Mouse (Mus musculus): ENCODE measurements around the gene Pate1. TPM values are rescaled to one million over a fixed set of nuclear protein-coding genes. Genes with fewer than 3 reads are reported as not detected.

The Pate1 gene
- total RNA-seq (2014; rRNA removed) (not detected in 2 replicates), polyA plus RNA-seq (2015; fragmentation: Nextera tagmentation; extraction: Ambion mirVana) (not detected in 2 replicates)

- DNase-seq (no peak), ATAC-seq (no peak)
- Histone ChIP-seq H3K4me3 (ENCODE audit: low read depth, low read length) (no peak within 1 kb of the TSS), H3K9ac (no peak within 1 kb of the TSS), H3K9me3 (ENCODE audit: low read length) (no peaks in the 10 kb centered on the region), H3K4me2 (ENCODE audit: low read depth) (no peak within 1 kb of the TSS), H3K27ac (ENCODE audit: low read depth, low read length) (no peak within 1 kb of the TSS), H3K27me3 (ENCODE audit: insufficient read depth, low read length) (no peaks in the 10 kb centered on the region), H3K4me1 (ENCODE audit: insufficient read depth) (no peaks in the 10 kb centered on the region), H3K36me3 (ENCODE audit: insufficient read depth) (no peaks in the 10 kb centered on the region)
- 58% methylated on average over 1 of the region's 1 CpGs for WGBS
- no peak for TF ChIP-seq CTCF (IDR thresholded peaks at IDR 0.05; ENCODE audit: low read depth)
Measured at GRCm38 (mm10) chr9:35687013-35687412, at the start of gene Pate1. Gene Pate1, minus strand, starts transcription at chr9:35687390.

GRCm38 (mm10) chr9:35707265-35707664 lies 20.1 kb upstream of the Pate1 start:
- TF ChIP-seq CTCF (IDR thresholded peaks at IDR 0.05; ENCODE audit: low read depth), result peak; percentile 17; the same call in 1 of the 2 replicates
- Histone ChIP-seq H3K4me2 (ENCODE audit: low read depth) (no peak overlapping the region), H3K27ac (ENCODE audit: low read depth, low read length) (no peak overlapping the region), H3K4me1 (ENCODE audit: insufficient read depth) (no peaks in the 10 kb centered on the region), H3K27me3 (ENCODE audit: insufficient read depth, low read length) (no peaks in the 10 kb centered on the region), H3K36me3 (ENCODE audit: insufficient read depth) (no peaks in the 10 kb centered on the region), H3K9me3 (ENCODE audit: low read length) (no peaks in the 10 kb centered on the region), H3K9ac (no peak overlapping the region), H3K4me3 (ENCODE audit: low read depth, low read length) (no peak overlapping the region)
- DNase-seq, result no peak
- no peak for ATAC-seq

GRCm38 (mm10) chr9:35691924-35692323 lies 4.7 kb upstream of the Pate1 start:
- no peak for ATAC-seq
- DNase-seq, result no peak

GRCm38 (mm10) chr9:35673557-35673956 lies 13.6 kb downstream of the Pate1 start:
- no peak for DNase-seq
- no peaks in the 10 kb centered on the region for H3K27me3 ChIP-seq (ENCODE audit: insufficient read depth, low read length)
- no peak for TF ChIP-seq CTCF (IDR thresholded peaks at IDR 0.05; ENCODE audit: low read depth)
- no peak for ATAC-seq
- no peak overlapping the region for H3K4me3 ChIP-seq (ENCODE audit: low read depth, low read length)
- no peak overlapping the region for H3K9ac ChIP-seq
- WGBS, result 87% methylated on average over 2 of the region's 2 CpGs
- H3K4me1 ChIP-seq (ENCODE audit: insufficient read depth), result no peaks in the 10 kb centered on the region
- no peak overlapping the region for H3K4me2 ChIP-seq (ENCODE audit: low read depth)
- H3K9me3 ChIP-seq (ENCODE audit: low read length), result no peaks in the 10 kb centered on the region
- no peak overlapping the region for H3K27ac ChIP-seq (ENCODE audit: low read depth, low read length)
- H3K36me3 ChIP-seq (ENCODE audit: insufficient read depth), result no peaks in the 10 kb centered on the region

More at GRCm38 (mm10) chr9:35691924-35692323, 4.7 kb upstream of the Pate1 start:
- H3K4me2 ChIP-seq (ENCODE audit: low read depth), result no peak overlapping the region
- no peak overlapping the region for H3K4me3 ChIP-seq (ENCODE audit: low read depth, low read length)
- no peaks in the 10 kb centered on the region for H3K36me3 ChIP-seq (ENCODE audit: insufficient read depth)
- no peaks in the 10 kb centered on the region for H3K4me1 ChIP-seq (ENCODE audit: insufficient read depth)
- 0 out of 2 replicates have a peak, but pooled peaks cover 4% of the 10 kb centered on the region for H3K9me3 ChIP-seq (ENCODE audit: low read length)
- no peak overlapping the region for H3K27ac ChIP-seq (ENCODE audit: low read depth, low read length)
- H3K9ac ChIP-seq, result no peak overlapping the region
- TF ChIP-seq CTCF (IDR thresholded peaks at IDR 0.05; ENCODE audit: low read depth), result no peak
- no peaks in the 10 kb centered on the region for H3K27me3 ChIP-seq (ENCODE audit: insufficient read depth, low read length)

- no peak for TF ChIP-seq CTCF (IDR thresholded peaks at IDR 0.05; ENCODE audit: low read depth)
- WGBS, result 84% methylated on average over 1 of the region's 1 CpGs
- no peak for ATAC-seq
Measured at GRCm38 (mm10) chr9:35648102-35648501, 39.1 kb downstream of the Pate1 start, which contains the start of gene Pate3. Gene Pate3, minus strand, starts transcription at chr9:35648202.

More at GRCm38 (mm10) chr9:35648102-35648501, 39.1 kb downstream of the Pate1 start, which contains the start of gene Pate3:
- Histone ChIP-seq H3K36me3 (ENCODE audit: insufficient read depth) (no peaks in the 10 kb centered on the region), H3K4me2 (ENCODE audit: low read depth) (no peak within 1 kb of the TSS), H3K27me3 (ENCODE audit: insufficient read depth, low read length) (no peaks in the 10 kb centered on the region), H3K4me3 (ENCODE audit: low read depth, low read length) (no peak within 1 kb of the TSS), H3K27ac (ENCODE audit: low read depth, low read length) (no peak within 1 kb of the TSS), H3K9me3 (ENCODE audit: low read length) (no peaks in the 10 kb centered on the region), H3K9ac (no peak within 1 kb of the TSS), H3K4me1 (ENCODE audit: insufficient read depth) (no peaks in the 10 kb centered on the region)
- DNase-seq, result no peak

Other genes with a start within 250 kb of the Pate1 start
- gene Gm1113, start 169.1 kb downstream of the Pate1 start, total RNA-seq (2014; rRNA removed), result not detected in 2 replicates
- gene Gm1113, start 169.1 kb downstream of the Pate1 start, polyA plus RNA-seq (2015; fragmentation: Nextera tagmentation; extraction: Ambion mirVana), result not detected in 2 replicates
- 22.2 and 23.5 TPM in 2 replicates for gene Ddx25, start 128.9 kb downstream of the Pate1 start, total RNA-seq (2014; rRNA removed)
- gene Ddx25, start 128.9 kb downstream of the Pate1 start, polyA plus RNA-seq (2015; fragmentation: Nextera tagmentation; extraction: Ambion mirVana), result 23.6 and 25.6 TPM in 2 replicates
- 18.8 and 19.2 TPM in 2 replicates for gene Pus3, start 128.8 kb downstream of the Pate1 start, total RNA-seq (2014; rRNA removed)
- 13.9 and 15.2 TPM in 2 replicates for gene Pus3, start 128.8 kb downstream of the Pate1 start, polyA plus RNA-seq (2015; fragmentation: Nextera tagmentation; extraction: Ambion mirVana)
- gene Pate2, start 117.1 kb downstream of the Pate1 start, total RNA-seq (2014; rRNA removed), result 0.62 and 2.6 TPM in 2 replicates
- 0.67 and 0.90 TPM in 2 replicates for gene Pate2, start 117.1 kb downstream of the Pate1 start, polyA plus RNA-seq (2015; fragmentation: Nextera tagmentation; extraction: Ambion mirVana)
- gene Hyls1, start 117.0 kb downstream of the Pate1 start, total RNA-seq (2014; rRNA removed), result 15.8 and 16.6 TPM in 2 replicates
- 13.6 and 14.8 TPM in 2 replicates for gene Hyls1, start 117.0 kb downstream of the Pate1 start, polyA plus RNA-seq (2015; fragmentation: Nextera tagmentation; extraction: Ambion mirVana)
- not detected in 2 replicates for gene Pate4, start 75.4 kb downstream of the Pate1 start, total RNA-seq (2014; rRNA removed)
- gene Pate4, start 75.4 kb downstream of the Pate1 start, polyA plus RNA-seq (2015; fragmentation: Nextera tagmentation; extraction: Ambion mirVana), result not detected in 2 replicates
- gene Pate3, start 39.2 kb downstream of the Pate1 start, total RNA-seq (2014; rRNA removed), result not detected in 2 replicates
- not detected in 2 replicates for gene Pate3, start 39.2 kb downstream of the Pate1 start, polyA plus RNA-seq (2015; fragmentation: Nextera tagmentation; extraction: Ambion mirVana)
- not detected in 2 replicates for gene Gm17677, start 53.7 kb upstream of the Pate1 start, total RNA-seq (2014; rRNA removed)
- not detected in 2 replicates for gene Gm17677, start 53.7 kb upstream of the Pate1 start, polyA plus RNA-seq (2015; fragmentation: Nextera tagmentation; extraction: Ambion mirVana)
- gene Gm17727, start 90.7 kb upstream of the Pate1 start, total RNA-seq (2014; rRNA removed), result not detected in 2 replicates
- gene Gm17727, start 90.7 kb upstream of the Pate1 start, polyA plus RNA-seq (2015; fragmentation: Nextera tagmentation; extraction: Ambion mirVana), result not detected in 2 replicates
- gene Gm27235, start 102.7 kb upstream of the Pate1 start, total RNA-seq (2014; rRNA removed), result not detected in 2 replicates
- gene Gm27235, start 102.7 kb upstream of the Pate1 start, polyA plus RNA-seq (2015; fragmentation: Nextera tagmentation; extraction: Ambion mirVana), result not detected in 2 replicates
- gene D730048I06Rik, start 102.7 kb upstream of the Pate1 start, total RNA-seq (2014; rRNA removed), result not detected in 2 replicates
- not detected in 2 replicates for gene D730048I06Rik, start 102.7 kb upstream of the Pate1 start, polyA plus RNA-seq (2015; fragmentation: Nextera tagmentation; extraction: Ambion mirVana)
- gene 9230110F15Rik, start 156.8 kb upstream of the Pate1 start, total RNA-seq (2014; rRNA removed), result not detected in 2 replicates
- gene 9230110F15Rik, start 156.8 kb upstream of the Pate1 start, polyA plus RNA-seq (2015; fragmentation: Nextera tagmentation; extraction: Ambion mirVana), result not detected in 2 replicates
- gene 9230113P08Rik, start 221.0 kb upstream of the Pate1 start, total RNA-seq (2014; rRNA removed), result not detected in 2 replicates
- not detected in 2 replicates for gene 9230113P08Rik, start 221.0 kb upstream of the Pate1 start, polyA plus RNA-seq (2015; fragmentation: Nextera tagmentation; extraction: Ambion mirVana)

Data from forebrain, postnatal 0 days (tissue).